Mouse (Mus musculus): ENCODE data around the gene Spata25. TPM values are rescaled to one million over a fixed set of nuclear protein-coding genes. Genes with fewer than 3 reads are reported as not detected.

Gene Spata25
- total and polyA plus RNA-seq, 2 experiments from 2014 or later, result not detected

DNA sequence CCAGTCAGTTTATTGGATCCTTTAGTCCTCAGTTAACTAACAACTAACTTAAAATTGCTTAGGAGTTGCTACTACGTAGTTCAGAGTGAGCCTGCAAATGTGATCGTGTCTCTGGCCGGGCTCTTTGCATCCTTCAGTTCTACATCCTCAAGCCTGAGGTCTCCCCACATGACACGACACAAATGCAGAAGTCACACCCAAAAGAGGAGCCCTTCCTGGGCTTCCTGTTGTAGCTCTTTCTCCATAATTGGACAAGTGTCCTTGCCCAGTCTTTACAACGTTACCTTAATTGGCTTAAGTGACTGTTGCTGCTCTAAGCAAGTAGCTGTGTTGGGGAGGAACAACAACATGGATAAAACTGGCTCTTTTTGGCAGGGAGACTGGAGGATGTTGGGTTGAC lies 13.0 kb downstream of the Spata25 start:
- TF ChIP-seq CTCF (IDR thresholded peaks at IDR 0.05; ENCODE audit: low read depth) (no peak), EP300 (IDR thresholded peaks at IDR 0.05; ENCODE audit: low read depth) (no peak)
- DNase-seq (ENCODE audit: low spot score), result no peak
- no peak overlapping the region for H3K4me3 ChIP-seq (ENCODE audit: low read depth, low read length)
- 68% methylated on average over 5 of the region's 5 CpGs for WGBS
- H3K4me1 ChIP-seq (ENCODE audit: control insufficient read depth, insufficient read depth), result no peaks in the 10 kb centered on the region; the same call in 1 of the 2 replicates
- H3K36me3 ChIP-seq (replicated peaks; ENCODE audit: control insufficient read depth, insufficient read depth, low read length), result no peaks in the 10 kb centered on the region
- no peaks in the 10 kb centered on the region for H3K27me3 ChIP-seq (ENCODE audit: control insufficient read depth, insufficient read depth, low read length)
- no peak overlapping the region for H3K4me2 ChIP-seq (ENCODE audit: low read depth, low read length)
- no peak for ATAC-seq (ENCODE audit: insufficient read depth, low read depth)
- no peaks in the 10 kb centered on the region for H3K9me3 ChIP-seq (replicated peaks; ENCODE audit: control insufficient read depth, low read length)
- H3K9ac ChIP-seq (replicated peaks; ENCODE audit: low read depth, low read length), result no peak overlapping the region
- H3K27ac ChIP-seq (ENCODE audit: low read depth), result no peak overlapping the region

DNA sequence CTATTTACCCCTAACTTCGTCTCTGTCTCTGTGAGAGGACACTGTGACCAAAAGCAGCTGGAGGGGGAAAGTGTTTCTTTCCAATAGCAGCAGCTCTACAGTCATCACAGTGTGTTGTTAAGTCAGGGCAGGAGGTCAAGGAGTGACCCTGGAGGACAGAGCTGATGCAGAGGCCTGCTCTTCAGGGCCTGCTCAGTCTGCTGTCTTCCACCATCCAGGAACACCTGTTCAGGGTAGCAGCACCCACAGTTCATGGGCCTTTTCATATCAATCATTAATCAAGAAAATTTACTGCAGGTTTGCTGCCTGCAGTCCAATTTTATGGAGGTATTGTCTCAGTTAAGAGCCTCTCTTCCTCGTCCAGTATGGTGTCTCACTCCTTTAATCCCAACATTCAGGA lies 14.8 kb downstream of the Spata25 start:
- H3K9ac ChIP-seq (replicated peaks; ENCODE audit: low read depth, low read length), result no peak overlapping the region
- no peak overlapping the region for H3K4me2 ChIP-seq (ENCODE audit: low read depth, low read length)
- TF ChIP-seq CTCF (IDR thresholded peaks at IDR 0.05; ENCODE audit: low read depth), result no peak
- no peak for TF ChIP-seq EP300 (IDR thresholded peaks at IDR 0.05; ENCODE audit: low read depth)
- no peak overlapping the region for H3K4me3 ChIP-seq (ENCODE audit: low read depth, low read length)
- no peaks in the 10 kb centered on the region for H3K27me3 ChIP-seq (ENCODE audit: control insufficient read depth, insufficient read depth, low read length)
- ATAC-seq (ENCODE audit: insufficient read depth, low read depth), result no peak
- no peaks in the 10 kb centered on the region for H3K9me3 ChIP-seq (replicated peaks; ENCODE audit: control insufficient read depth, low read length)
- no peak overlapping the region for H3K27ac ChIP-seq (ENCODE audit: low read depth)
- DNase-seq (ENCODE audit: low spot score), result no peak
- 0 out of 2 replicates have a peak, but pooled peaks cover 5% of the 10 kb centered on the region for H3K36me3 ChIP-seq (replicated peaks; ENCODE audit: control insufficient read depth, insufficient read depth, low read length)
- WGBS, result 64% methylated on average over 2 of the region's 2 CpGs
- no peaks in the 10 kb centered on the region; the same call in 1 of the 2 replicates for H3K4me1 ChIP-seq (ENCODE audit: control insufficient read depth, insufficient read depth)

DNA sequence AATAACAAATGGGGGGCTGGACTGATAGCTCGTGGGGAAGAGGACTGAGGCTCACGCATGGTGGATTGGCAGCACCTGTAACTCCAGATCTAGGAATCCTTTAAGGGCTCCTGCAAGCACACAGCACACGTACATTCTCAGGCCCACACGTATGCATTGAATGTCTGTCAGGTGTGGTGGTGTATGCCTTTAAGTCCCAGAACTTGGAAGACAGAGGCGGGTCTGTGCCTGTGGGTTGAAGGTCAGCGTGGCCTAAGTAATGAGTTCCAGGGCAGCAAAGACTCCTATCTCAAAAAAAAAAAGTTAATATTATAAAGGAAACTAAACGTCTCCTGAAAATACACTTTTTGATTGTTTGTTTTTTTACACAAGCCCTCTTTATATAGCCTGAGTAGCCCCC lies 21.7 kb downstream of the Spata25 start:
- no peak overlapping the region for H3K4me2 ChIP-seq (ENCODE audit: low read depth, low read length)
- WGBS, result 74% methylated on average over 7 of the region's 7 CpGs

DNA sequence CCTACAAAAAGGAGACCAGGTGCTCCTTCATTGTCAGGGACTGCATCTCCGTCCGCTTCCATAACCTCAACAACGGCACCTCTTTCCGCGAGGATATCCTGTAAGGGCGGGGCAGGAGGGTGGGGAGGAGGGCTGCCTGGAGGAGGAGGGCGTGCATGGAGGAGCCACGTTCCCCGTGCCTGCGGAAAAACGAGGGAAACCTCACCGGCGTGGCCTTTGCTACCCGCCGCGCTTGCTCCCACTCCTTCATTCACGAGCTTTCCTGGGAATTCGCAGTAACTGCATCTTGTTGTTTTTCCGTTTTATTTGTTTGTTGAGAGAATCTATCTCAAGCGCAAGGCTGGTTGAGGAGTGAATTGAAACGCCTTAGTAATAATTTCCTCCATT lies 23.0 kb downstream of the Spata25 start:
- Histone ChIP-seq H3K4me1 (ENCODE audit: control insufficient read depth, insufficient read depth) (peaks cover 18% of the 10 kb centered on the region), H3K9ac (replicated peaks; ENCODE audit: low read depth, low read length) (peak overlapping the region; percentile 61), H3K27ac (ENCODE audit: low read depth) (peak overlapping the region; percentile 86), H3K4me2 (ENCODE audit: low read depth, low read length) (peak overlapping the region; percentile 78), H3K36me3 (replicated peaks; ENCODE audit: control insufficient read depth, insufficient read depth, low read length) (peaks cover 5% of the 10 kb centered on the region; the same call in 1 of the 2 replicates), H3K9me3 (replicated peaks; ENCODE audit: control insufficient read depth, low read length) (no peaks in the 10 kb centered on the region), H3K27me3 (ENCODE audit: control insufficient read depth, insufficient read depth, low read length) (no peaks in the 10 kb centered on the region), H3K4me3 (ENCODE audit: low read depth, low read length) (peak overlapping the region; percentile 81)
- no peak for TF ChIP-seq CTCF (IDR thresholded peaks at IDR 0.05; ENCODE audit: low read depth)
- no peak for TF ChIP-seq EP300 (IDR thresholded peaks at IDR 0.05; ENCODE audit: low read depth)
- WGBS, result 2% methylated on average over 21 of the region's 21 CpGs
- ATAC-seq (ENCODE audit: insufficient read depth, low read depth) (peak; percentile 39), DNase-seq (ENCODE audit: low spot score) (no peak)

More for the DNA sequence above, 21.7 kb downstream of the Spata25 start:
- Histone ChIP-seq H3K9me3 (replicated peaks; ENCODE audit: control insufficient read depth, low read length) (no peaks in the 10 kb centered on the region), H3K9ac (replicated peaks; ENCODE audit: low read depth, low read length) (no peak overlapping the region), H3K4me3 (ENCODE audit: low read depth, low read length) (no peak overlapping the region), H3K4me1 (ENCODE audit: control insufficient read depth, insufficient read depth) (peaks cover 18% of the 10 kb centered on the region), H3K27ac (ENCODE audit: low read depth) (no peak overlapping the region), H3K27me3 (ENCODE audit: control insufficient read depth, insufficient read depth, low read length) (no peaks in the 10 kb centered on the region), H3K36me3 (replicated peaks; ENCODE audit: control insufficient read depth, insufficient read depth, low read length) (peaks cover 5% of the 10 kb centered on the region; the same call in 1 of the 2 replicates)
- no peak for ATAC-seq (ENCODE audit: insufficient read depth, low read depth)
- TF ChIP-seq EP300 (IDR thresholded peaks at IDR 0.05; ENCODE audit: low read depth), result no peak
- TF ChIP-seq CTCF (IDR thresholded peaks at IDR 0.05; ENCODE audit: low read depth), result no peak
- no peak for DNase-seq (ENCODE audit: low spot score)

DNA sequence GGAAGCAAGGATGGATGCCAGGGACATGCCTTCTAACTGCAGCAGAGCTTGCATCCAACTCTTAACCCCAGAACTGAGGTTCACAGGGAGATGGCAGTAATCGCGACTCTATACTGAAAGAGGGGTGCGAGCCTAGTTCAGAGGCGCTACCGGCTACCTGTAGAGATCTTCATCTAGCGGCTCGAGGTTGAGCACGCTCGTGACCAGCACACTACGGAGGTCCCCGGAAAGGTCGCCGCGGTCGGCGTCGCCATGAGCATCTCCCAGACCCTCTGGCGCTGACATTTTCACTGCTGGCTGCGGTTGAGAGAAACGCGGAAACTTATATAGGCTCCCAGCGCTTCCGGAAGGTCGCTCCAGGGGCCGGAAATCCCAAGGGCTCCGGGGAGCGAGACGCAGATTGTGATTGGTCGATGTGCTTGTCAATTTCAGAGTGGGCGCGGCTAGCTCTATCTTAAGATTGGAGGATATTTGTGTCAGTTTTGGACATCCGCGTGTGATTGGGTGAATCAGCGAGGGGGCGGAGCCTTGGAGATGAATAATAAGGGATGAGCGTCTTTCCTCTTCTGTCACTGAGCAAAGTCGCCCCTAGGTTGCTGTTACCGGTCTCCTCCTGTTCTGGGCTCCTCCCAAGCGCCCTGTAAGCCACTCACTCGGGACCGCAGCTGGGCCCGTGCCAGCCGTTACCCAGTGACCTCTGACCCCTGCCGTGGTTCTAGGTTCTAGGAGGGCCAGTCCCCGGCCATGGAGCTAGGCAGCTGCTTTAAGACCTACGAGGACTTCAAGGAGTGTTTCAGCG lies 23.6 kb downstream of the Spata25 start, which contains the start of the genes Acot8 and Zswim3:
Acot8 (minus strand) TSS at position 350 of the 799 bp plus-strand sequence.
Zswim3 (plus strand) TSS at position 566 of the 799 bp plus-strand sequence.
- TF ChIP-seq EP300 (IDR thresholded peaks at IDR 0.05; ENCODE audit: low read depth), result peak; percentile 83
- no peak for TF ChIP-seq CTCF (IDR thresholded peaks at IDR 0.05; ENCODE audit: low read depth)
- under 1% methylated on average over 47 of the region's 47 CpGs for WGBS
- peak within 1 kb of the TSS; percentile 81 for H3K4me3 ChIP-seq (ENCODE audit: low read depth, low read length)
- H3K9ac ChIP-seq (replicated peaks; ENCODE audit: low read depth, low read length), result peak within 1 kb of the TSS; percentile 82
- peak within 1 kb of the TSS; percentile 86 for H3K27ac ChIP-seq (ENCODE audit: low read depth)
- H3K4me1 ChIP-seq (ENCODE audit: control insufficient read depth, insufficient read depth), result peaks cover 18% of the 10 kb centered on the region
- peaks cover 7% of the 10 kb centered on the region for H3K36me3 ChIP-seq (replicated peaks; ENCODE audit: control insufficient read depth, insufficient read depth, low read length)
- DNase-seq (ENCODE audit: low spot score), result peak; percentile 99
- peak within 1 kb of the TSS; percentile 78 for H3K4me2 ChIP-seq (ENCODE audit: low read depth, low read length)
- no peaks in the 10 kb centered on the region for H3K9me3 ChIP-seq (replicated peaks; ENCODE audit: control insufficient read depth, low read length)
- ATAC-seq (ENCODE audit: insufficient read depth, low read depth), result peak; percentile 96
- H3K27me3 ChIP-seq (ENCODE audit: control insufficient read depth, insufficient read depth, low read length), result no peaks in the 10 kb centered on the region

All from heart, postnatal 0 days (tissue).